Mouse (Mus musculus) heart, embryonic 16.5 days (tissue): ENCODE measurements around the gene Plin3. TPM values are rescaled to one million over a fixed set of nuclear protein-coding genes. Genes with fewer than 3 reads are reported as not detected.
A peak's percentile ranks its signal among the peaks of the same experiment; 100 is the strongest.

Experiments used
- ATAC-seq: fragments of 200-750 bp; cut with Nextera tagmentation; replicated peaks from 2 replicates; pipeline ENCODE4 v1.8.0; 2017; ENCODE audit warnings: moderate number of reproducible peaks; ENCODE audit not compliant: insufficient read depth, low FRiP score; ENCODE audit errors: extremely low read depth
- H3K27ac ChIP-seq: fragments of 300-500 bp; sonication (generic); 2 replicates; pipeline ENCODE4 v1.5.1; 2014; ENCODE audit warnings: mild to moderate bottlenecking, low read length, control low read depth, moderate library complexity
- H3K27me3 ChIP-seq: fragments of 300-500 bp; sonication (generic); 2 replicates; pipeline ENCODE4 v1.6.1; 2014; ENCODE audit warnings: low read length, mixed read lengths; ENCODE audit not compliant: control insufficient read depth, insufficient read depth
- H3K36me3 ChIP-seq: fragments of 300-500 bp; sonication (generic); 2 replicates; pipeline ENCODE4 v1.6.1; 2014; ENCODE audit not compliant: control insufficient read depth, insufficient read depth
- H3K4me1 ChIP-seq: fragments of 300-500 bp; sonication (generic); 2 replicates; pipeline ENCODE4 v1.6.1; 2014; ENCODE audit warnings: low read length, mixed read lengths; ENCODE audit not compliant: control insufficient read depth, insufficient read depth
- H3K4me2 ChIP-seq: fragments of 300-500 bp; sonication (generic); 2 replicates; pipeline ENCODE4 v1.6.1; 2014; ENCODE audit warnings: low read depth, mild to moderate bottlenecking, control low read depth, low read length
- H3K4me3 ChIP-seq: fragments of 300-500 bp; sonication (generic); 2 replicates; pipeline ENCODE4 v1.5.1; 2014; ENCODE audit warnings: mild to moderate bottlenecking, control low read depth, low read length
- H3K9ac ChIP-seq: fragments of 300-500 bp; sonication (generic); 2 replicates; pipeline ENCODE4 v1.6.1; 2014; ENCODE audit warnings: low read length, control low read depth
- H3K9me3 ChIP-seq: fragments of 300-500 bp; sonication (generic); replicated peaks from 2 replicates; pipeline ENCODE4 v1.6.1; 2016; ENCODE audit warnings: low read length; ENCODE audit not compliant: control insufficient read depth
- WGBS: fragments of 180-500 bp; shearing (Covaris S2); extraction: QIAGEN DNeasy Blood & Tissue Kit; methylation state at CpG from one replicate; pipeline ENCODE4 v1.1.7; 2014; 5-methylcytosine and 5-hydroxymethylcytosine counted together
- polyA plus RNA-seq: library from polyadenylated mRNA; unstranded; fragments of >200 nt; fragmentation: Nextera tagmentation; extraction: Ambion mirVana; gene quantifications from 2 replicates; pipeline ENCODE4 v1.2.1, GENCODE M21; 2015

Plin3 gene
- 79.3 and 89.4 TPM in 2 replicates for polyA plus RNA-seq

- Histone ChIP-seq H3K36me3 (no peaks in the 10 kb centered on the region), H3K4me2 (no peak within 1 kb of the TSS; the same call in 1 of the 2 replicates), H3K27me3 (no peaks in the 10 kb centered on the region), H3K4me1 (peaks cover 24% of the 10 kb centered on the region), H3K9ac (no peak within 1 kb of the TSS; the same call in 1 of the 2 replicates), H3K9me3 (no peaks in the 10 kb centered on the region), H3K27ac (peak within 1 kb of the TSS; percentile 95), H3K4me3 (no peak within 1 kb of the TSS; the same call in 1 of the 2 replicates)
- WGBS, result 83% methylated on average over 4 of the region's 4 CpGs
- ATAC-seq, result no peak
Observed at GRCm38 (mm10) chr17:56292531-56293222, at the start of gene Plin3. Gene Plin3, minus strand, starts transcription at chr17:56292873.

- H3K4me1 ChIP-seq, result peaks cover 34% of the 10 kb centered on the region
- H3K4me3 ChIP-seq, result no peak overlapping the region
- no peak overlapping the region for H3K4me2 ChIP-seq
- H3K27ac ChIP-seq, result no peak overlapping the region
- H3K9ac ChIP-seq, result no peak overlapping the region
- ATAC-seq, result no peak
- no peaks in the 10 kb centered on the region for H3K9me3 ChIP-seq
- H3K27me3 ChIP-seq, result no peaks in the 10 kb centered on the region
- H3K36me3 ChIP-seq, result no peaks in the 10 kb centered on the region
Observed at GRCm38 (mm10) chr17:56340717-56341116, 48.0 kb upstream of the Plin3 start.

- WGBS, result 65% methylated on average over 4 of the region's 4 CpGs
- Histone ChIP-seq H3K36me3 (no peaks in the 10 kb centered on the region), H3K9me3 (no peaks in the 10 kb centered on the region), H3K4me1 (peaks cover 36% of the 10 kb centered on the region), H3K27me3 (no peaks in the 10 kb centered on the region), H3K27ac (no peak overlapping the region), H3K9ac (no peak overlapping the region), H3K4me3 (no peak overlapping the region), H3K4me2 (no peak overlapping the region)
- no peak for ATAC-seq
Observed at GRCm38 (mm10) chr17:56338909-56339308, 46.2 kb upstream of the Plin3 start.

DNA sequence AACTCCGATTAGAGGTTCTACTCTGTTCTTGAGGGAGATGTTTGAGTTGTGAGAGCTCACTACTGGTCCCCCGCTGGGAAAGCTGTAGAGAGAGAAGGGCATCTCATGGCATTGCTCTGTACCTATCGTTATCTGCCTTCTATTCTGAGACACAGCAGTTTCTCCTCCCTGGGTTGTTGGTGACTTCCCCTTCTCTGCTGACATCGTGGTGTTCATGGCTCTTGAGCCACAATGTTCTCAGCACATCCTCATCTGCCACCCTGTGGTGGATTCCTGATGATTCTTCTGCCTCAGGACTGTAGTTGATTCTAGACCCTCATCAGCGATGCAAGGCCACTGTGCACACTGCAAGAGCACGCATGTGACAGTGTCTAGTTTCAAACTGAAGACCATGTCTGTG is 45.1 kb upstream of the Plin3 start:
- peaks cover 39% of the 10 kb centered on the region for H3K4me1 ChIP-seq
- no peaks in the 10 kb centered on the region for H3K36me3 ChIP-seq
- 56% methylated on average over 6 of the region's 6 CpGs for WGBS
- H3K4me3 ChIP-seq, result no peak overlapping the region
- H3K4me2 ChIP-seq, result no peak overlapping the region; the same call in 1 of the 2 replicates
- H3K27ac ChIP-seq, result peak overlapping the region; percentile 34; the same call in 1 of the 2 replicates
- no peaks in the 10 kb centered on the region for H3K27me3 ChIP-seq
- no peak for ATAC-seq
- no peaks in the 10 kb centered on the region for H3K9me3 ChIP-seq
- 0 out of 2 replicates have a peak overlapping the region, but pooled peaks have one; percentile 6 for H3K9ac ChIP-seq

GRCm38 (mm10) chr17:56337190-56337589 is 44.5 kb upstream of the Plin3 start:
- Histone ChIP-seq H3K36me3 (no peaks in the 10 kb centered on the region), H3K27ac (peak overlapping the region; percentile 30; the same call in 1 of the 2 replicates), H3K9me3 (no peaks in the 10 kb centered on the region), H3K4me2 (no peak overlapping the region), H3K4me3 (no peak overlapping the region), H3K4me1 (peaks cover 39% of the 10 kb centered on the region), H3K9ac (no peak overlapping the region), H3K27me3 (no peaks in the 10 kb centered on the region)
- ATAC-seq, result peak; percentile 17
- WGBS, result 23% methylated on average over 4 of the region's 4 CpGs

DNA sequence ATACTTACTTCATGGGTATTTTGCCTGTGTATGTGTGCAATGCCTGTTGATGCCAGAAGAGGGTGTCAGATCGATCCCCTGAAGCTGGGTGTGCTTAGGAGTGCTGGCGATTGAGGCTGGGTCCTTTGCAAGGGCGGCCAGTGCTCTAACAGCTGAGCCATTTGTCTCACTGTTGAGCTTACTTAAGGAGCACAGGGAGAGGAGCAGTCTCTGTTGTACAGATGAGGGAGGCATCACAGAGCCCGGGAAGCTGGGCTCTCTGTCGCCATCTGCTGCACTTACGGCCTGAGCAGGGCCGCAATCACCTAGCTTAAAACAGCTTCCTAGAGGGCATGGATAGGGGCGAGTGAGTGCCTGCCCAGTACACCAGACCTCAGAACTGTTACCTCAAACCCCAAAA is 40.3 kb upstream of the Plin3 start:
- ATAC-seq, result no peak
- H3K4me3 ChIP-seq, result no peak overlapping the region
- no peaks in the 10 kb centered on the region for H3K9me3 ChIP-seq
- H3K27ac ChIP-seq, result no peak overlapping the region
- no peaks in the 10 kb centered on the region for H3K36me3 ChIP-seq
- H3K27me3 ChIP-seq, result no peaks in the 10 kb centered on the region
- no peak overlapping the region for H3K4me2 ChIP-seq
- WGBS, result 45% methylated on average over 8 of the region's 8 CpGs
- H3K9ac ChIP-seq, result no peak overlapping the region
- peaks cover 48% of the 10 kb centered on the region for H3K4me1 ChIP-seq

DNA sequence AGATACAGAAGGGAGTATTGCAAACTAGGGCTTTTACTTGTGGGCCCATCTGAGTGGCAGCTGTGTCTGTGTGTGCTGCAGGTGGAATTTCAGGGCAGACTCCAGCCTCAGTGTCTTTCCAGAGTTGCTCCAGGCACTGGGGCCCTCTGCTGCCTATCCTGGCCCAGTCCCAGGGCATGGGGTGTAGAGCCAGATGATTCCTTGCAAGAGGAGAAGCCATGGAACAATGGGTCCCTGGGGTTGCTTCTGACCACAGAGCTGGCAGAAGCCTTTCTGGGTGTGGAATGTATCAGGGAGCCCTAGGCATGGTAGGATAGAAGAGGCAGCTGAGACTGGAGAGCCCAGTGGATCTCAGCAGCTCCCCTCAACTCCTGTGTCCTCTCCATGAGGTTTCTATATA is 38.6 kb upstream of the Plin3 start:
- no peak overlapping the region for H3K4me3 ChIP-seq
- H3K36me3 ChIP-seq, result no peaks in the 10 kb centered on the region
- no peak overlapping the region for H3K4me2 ChIP-seq
- H3K9me3 ChIP-seq, result no peaks in the 10 kb centered on the region
- H3K4me1 ChIP-seq, result peaks cover 47% of the 10 kb centered on the region
- no peaks in the 10 kb centered on the region for H3K27me3 ChIP-seq
- no peak overlapping the region for H3K27ac ChIP-seq
- peak overlapping the region; percentile 35; the same call in 1 of the 2 replicates for H3K9ac ChIP-seq
- no peak for ATAC-seq

DNA sequence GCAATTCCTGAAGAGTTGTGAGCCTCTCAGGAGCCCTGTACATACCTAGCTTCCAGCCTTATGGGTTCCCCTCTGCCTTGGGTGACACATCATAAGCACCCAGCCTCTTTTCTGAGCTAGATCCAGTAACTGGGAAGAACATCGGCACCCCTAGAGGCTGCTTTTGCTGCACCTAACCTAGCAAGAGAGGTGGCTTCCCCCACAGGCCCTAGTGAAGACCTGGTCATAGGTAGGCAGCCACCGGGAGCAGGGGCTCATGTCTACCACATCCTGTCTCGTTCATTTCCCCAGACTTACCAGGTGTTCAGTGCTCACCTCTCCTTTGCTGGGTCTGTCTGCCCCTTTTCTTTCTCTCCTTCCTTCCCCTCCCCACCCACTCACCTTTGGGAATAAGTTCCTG is 37.7 kb upstream of the Plin3 start:
- Histone ChIP-seq H3K9ac (no peak overlapping the region), H3K4me2 (no peak overlapping the region), H3K9me3 (no peaks in the 10 kb centered on the region), H3K4me1 (peaks cover 47% of the 10 kb centered on the region), H3K27me3 (no peaks in the 10 kb centered on the region), H3K36me3 (no peaks in the 10 kb centered on the region), H3K4me3 (no peak overlapping the region), H3K27ac (peak overlapping the region; percentile 7; the same call in 1 of the 2 replicates)
- ATAC-seq, result no peak
- 73% methylated on average over 3 of the region's 3 CpGs for WGBS

DNA sequence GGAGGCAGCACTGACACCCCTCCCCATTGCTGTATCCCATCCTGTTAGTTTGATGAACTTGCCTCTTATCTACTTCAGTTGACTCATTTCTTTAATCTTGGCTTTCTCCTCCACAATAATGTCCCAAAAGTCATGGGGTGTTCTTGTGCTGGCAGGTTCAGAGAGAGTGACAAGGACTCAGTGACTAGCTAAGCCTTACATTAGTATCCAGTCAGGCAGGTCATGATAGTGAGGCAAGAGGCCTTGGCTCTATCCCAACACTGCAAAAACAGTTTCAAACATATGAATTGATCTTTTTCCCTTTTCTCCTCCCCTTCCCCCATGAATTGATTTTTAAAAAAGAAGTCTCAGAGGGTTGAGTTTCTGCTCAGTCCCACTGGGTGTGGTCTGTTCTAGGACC is 36.6 kb upstream of the Plin3 start:
- H3K4me1 ChIP-seq, result peaks cover 49% of the 10 kb centered on the region
- ATAC-seq, result no peak
- H3K36me3 ChIP-seq, result no peaks in the 10 kb centered on the region
- no peaks in the 10 kb centered on the region for H3K27me3 ChIP-seq
- H3K9ac ChIP-seq, result no peak overlapping the region
- H3K27ac ChIP-seq, result no peak overlapping the region
- H3K4me3 ChIP-seq, result no peak overlapping the region
- no peaks in the 10 kb centered on the region for H3K9me3 ChIP-seq
- no peak overlapping the region for H3K4me2 ChIP-seq
